Mouse (Mus musculus) megakaryocyte, embryonic 14.5 days (primary cell): ENCODE measurements around the gene Gm10354.
"Not testable (repeated sequence)": the region's sequence is repeated elsewhere in the genome, so short reads cannot be mapped to it uniquely, and the experiment has no call there.

ENCODE experiments used
- FLI1 ChIP-seq: IDR thresholded peaks from 2 replicates; pipeline ENCODE4 v1.6.1; 2012; ENCODE audit warnings: low read length, inconsistent platforms, mixed read lengths
- GATA1 ChIP-seq: IDR thresholded peaks from 3 replicates; pipeline ENCODE4 v1.6.1; 2012; ENCODE audit warnings: mixed read lengths, low read length, inconsistent platforms, borderline replicate concordance

- not testable (repeated sequence) for TF ChIP-seq GATA1, FLI1
Measured at GRCm38 (mm10) chr5:14961502-14961901, 17.2 kb downstream of the Gm10354 start.
